In genomic region chr5:35595706-35596105, GRCm38 (mm10) we compare ENCODE assay signal across 8 mouse cellular contexts. TPM values are rescaled to one million over a fixed set of nuclear protein-coding genes. Genes with fewer than 3 reads are reported as not detected.
DNase-seq lines count a peak whose midpoint lies in the region; ATAC-seq and TF ChIP-seq lines count a peak whose summit lies in the region.
"Had no signal": no experiment of that assay in that cellular context is flagged by ENCODE, and none has a peak within 500 bp of the region (broad histone marks: within the 10 kb centered on the region; RNA-seq: fewer than 3 reads in every experiment).

No protein-coding gene starts in this region.

- peak; percentile 100 for TF ChIP-seq CTCF in left cerebral cortex, adult 2 months (IDR thresholded peaks at IDR 0.05)
- peak; percentile 100 for TF ChIP-seq CTCF in spleen, adult 2 months (IDR thresholded peaks at IDR 0.05; ENCODE audit: extremely low read depth, insufficient read depth, insufficient read length, insufficient replicate concordance)

- peaks cover 62% of the 10 kb centered on the region for H3K36me3 ChIP-seq in forebrain, embryonic 15.5 days
- peaks cover 76% of the 10 kb centered on the region for H3K36me3 ChIP-seq in hindbrain, embryonic 14.5 days (replicated peaks; ENCODE audit: control insufficient read depth, insufficient read depth)
- H3K36me3 ChIP-seq in midbrain, embryonic 14.5 days (ENCODE audit: control insufficient read depth, insufficient read depth, low read length) = peaks cover 83% of the 10 kb centered on the region
- H3K36me3 ChIP-seq in spleen, adult 2 months (ENCODE audit: control insufficient read depth, insufficient read depth, low read length) = peaks cover 65% of the 10 kb centered on the region

- H3K27me3 ChIP-seq in forebrain, embryonic 15.5 days = no peaks in the 10 kb centered on the region
- H3K27me3 ChIP-seq in hindbrain, embryonic 14.5 days (ENCODE audit: control insufficient read depth, insufficient read depth, low read length) = no peaks in the 10 kb centered on the region
- no peaks in the 10 kb centered on the region for H3K27me3 ChIP-seq in midbrain, embryonic 14.5 days (ENCODE audit: control insufficient read depth, insufficient read depth, low read length)
- no peaks in the 10 kb centered on the region for H3K27me3 ChIP-seq in spleen, adult 2 months (ENCODE audit: control insufficient read depth, insufficient read depth, low read length)
- H3K27me3 ChIP-seq: liver, embryonic 15.5 days had no signal

- 24% methylated on average over 4 of the region's 4 CpGs for WGBS in forebrain, embryonic 15.5 days
- WGBS in hindbrain, embryonic 14.5 days = 16% methylated on average over 4 of the region's 4 CpGs
- WGBS in midbrain, embryonic 14.5 days = 23% methylated on average over 4 of the region's 4 CpGs
- 24% methylated on average over 4 of the region's 4 CpGs for WGBS in spleen, adult 2 months

- DNase-seq in Muller cell, postnatal 12 days (ENCODE audit: inconsistent ontology term) = peak; percentile 60
- peak; percentile 50 for DNase-seq in c-Kit-negative CD71-positive TER-119-positive erythroid progenitor cells, embryonic 14.5 days (ENCODE audit: low read depth, low spot score)
- DNase-seq in hindbrain, embryonic 14.5 days (ENCODE audit: low spot score) = peak; percentile 96
- peak; percentile 67 to 75 for DNase-seq in left cerebral cortex, adult 2 months (ENCODE audit: extremely low spot score in 1 of 2, low spot score in 2 of 2)
- peak; percentile 92 for DNase-seq in midbrain, embryonic 14.5 days
- peak; percentile 15 to 65 for DNase-seq in spleen, adult 2 months (ENCODE audit: low read depth in 1 of 2, low spot score in 2 of 2)

- H3K9me3 ChIP-seq in forebrain, embryonic 15.5 days = no peaks in the 10 kb centered on the region
- H3K9me3 ChIP-seq in hindbrain, embryonic 14.5 days (ENCODE audit: control insufficient read depth, low read length) = 0 out of 2 replicates have a peak, but pooled peaks cover 4% of the 10 kb centered on the region
- H3K9me3 ChIP-seq in midbrain, embryonic 14.5 days (ENCODE audit: control insufficient read depth, low read length) = 0 out of 2 replicates have a peak, but pooled peaks cover 2% of the 10 kb centered on the region
- H3K9me3 ChIP-seq: liver, embryonic 15.5 days had no signal

- H3K27ac ChIP-seq in forebrain, embryonic 15.5 days (replicated peaks) = no peak overlapping the region
- H3K27ac ChIP-seq in hindbrain, embryonic 14.5 days = no peak overlapping the region
- H3K27ac ChIP-seq in left cerebral cortex, adult 2 months = no peak overlapping the region
- no peak overlapping the region for H3K27ac ChIP-seq in midbrain, embryonic 14.5 days (replicated peaks; ENCODE audit: low read depth, low read length)
- H3K27ac ChIP-seq in spleen, adult 2 months (ENCODE audit: insufficient read depth, low read length) = no peak overlapping the region
- H3K27ac ChIP-seq: liver, embryonic 15.5 days had no signal

- no peaks in the 10 kb centered on the region for H3K4me1 ChIP-seq in forebrain, embryonic 15.5 days
- H3K4me1 ChIP-seq in hindbrain, embryonic 14.5 days (replicated peaks; ENCODE audit: control insufficient read depth, insufficient read depth, low read length) = no peaks in the 10 kb centered on the region
- H3K4me1 ChIP-seq in midbrain, embryonic 14.5 days (ENCODE audit: control insufficient read depth, insufficient read depth, low read length) = no peaks in the 10 kb centered on the region
- no peaks in the 10 kb centered on the region for H3K4me1 ChIP-seq in spleen, adult 2 months (ENCODE audit: control insufficient read depth, insufficient read depth, insufficient read length)
- H3K4me1 ChIP-seq: liver, embryonic 15.5 days had no signal

- no peak for TF ChIP-seq POLR2A in spleen, adult 2 months (IDR thresholded peaks at IDR 0.05; ENCODE audit: low read depth, low read length)

- peak; percentile 35; the same call in 1 of the 2 replicates for ATAC-seq in forebrain, embryonic 15.5 days (replicated peaks)
- no peak for ATAC-seq in hindbrain, embryonic 14.5 days (ENCODE audit: low FRiP score)
- ATAC-seq in midbrain, embryonic 14.5 days (ENCODE audit: low FRiP score, low TSS enrichment) = no peak

- no peak overlapping the region for H3K4me3 ChIP-seq in forebrain, embryonic 15.5 days
- no peak overlapping the region for H3K4me3 ChIP-seq in hindbrain, embryonic 14.5 days (replicated peaks; ENCODE audit: low read length)
- H3K4me3 ChIP-seq in left cerebral cortex, adult 2 months = no peak overlapping the region
- no peak overlapping the region for H3K4me3 ChIP-seq in midbrain, embryonic 14.5 days (replicated peaks; ENCODE audit: low read depth, low read length)
- H3K4me3 ChIP-seq in spleen, adult 2 months (ENCODE audit: extremely low read depth, insufficient read depth, insufficient read length) = no peak overlapping the region
- H3K4me3 ChIP-seq: liver, embryonic 15.5 days had no signal

- intact Hi-C loops in left cerebral cortex, adult 2 months (cut with DNase I) = loop anchor here (1.0 to 5.0 kb wide), 4 partner anchors 86 to 262 kb away; no protein-coding TSS in a partner anchor

- no peak overlapping the region for H3K4me2 ChIP-seq in forebrain, embryonic 15.5 days (replicated peaks)
- H3K4me2 ChIP-seq in hindbrain, embryonic 14.5 days (replicated peaks) = no peak overlapping the region
- H3K4me2 ChIP-seq in midbrain, embryonic 14.5 days (ENCODE audit: low read length) = no peak overlapping the region
- H3K4me2 ChIP-seq: liver, embryonic 15.5 days had no signal

- no peak overlapping the region for H3K9ac ChIP-seq in forebrain, embryonic 15.5 days (replicated peaks)
- H3K9ac ChIP-seq in hindbrain, embryonic 14.5 days = no peak overlapping the region
- no peak overlapping the region for H3K9ac ChIP-seq in midbrain, embryonic 14.5 days (replicated peaks; ENCODE audit: low read length)
- H3K9ac ChIP-seq: liver, embryonic 15.5 days had no signal

RNA-seq across cellular contexts. Expression of gene Acox3, which starts 12.9 kb away (rescaled TPM):
- 14.0 and 15.5 TPM in 2 replicates for polyA plus RNA-seq in forebrain, embryonic 15.5 days (2015; fragmentation: Nextera tagmentation; extraction: Ambion mirVana)
- 13.7 and 14.5 TPM in 2 replicates for polyA plus RNA-seq in hindbrain, embryonic 14.5 days (2014; fragmentation: Nextera tagmentation; extraction: Ambion mirVana)
- total RNA-seq in left cerebral cortex, adult 2 months (2021) = 10 to 100 TPM; 31.6 to 32.0 TPM
- 15.3 and 19.0 TPM in 2 replicates for polyA plus RNA-seq in midbrain, embryonic 14.5 days (2014; fragmentation: Nextera tagmentation; extraction: Ambion mirVana)
- polyA plus RNA-seq in spleen, adult 2 months (2012; rRNA removed) = 63.0 and 68.8 TPM in 2 replicates

RNA-seq across cellular contexts. Expression of gene Trmt44, which starts 20.8 kb away (rescaled TPM):
- 8.3 and 8.7 TPM in 2 replicates for polyA plus RNA-seq in forebrain, embryonic 15.5 days (2015; fragmentation: Nextera tagmentation; extraction: Ambion mirVana)
- 6.0 and 6.5 TPM in 2 replicates for polyA plus RNA-seq in hindbrain, embryonic 14.5 days (2014; fragmentation: Nextera tagmentation; extraction: Ambion mirVana)
- 1 to 10 TPM; 9.4 to 9.6 TPM for total RNA-seq in left cerebral cortex, adult 2 months (2021)
- 7.3 and 7.4 TPM in 2 replicates for polyA plus RNA-seq in midbrain, embryonic 14.5 days (2014; fragmentation: Nextera tagmentation; extraction: Ambion mirVana)
- polyA plus RNA-seq in spleen, adult 2 months (2012; rRNA removed) = 4.8 and 5.2 TPM in 2 replicates

Comparison
In these comparisons a context has a peak if more than half of its experiments do, and no peak if none do; other contexts are left out.
1. DNase-seq: peak in every context shown above with its lines; median percentile 96 in hindbrain, embryonic 14.5 days; 92 in midbrain, embryonic 14.5 days; 71 in left cerebral cortex, adult 2 months; 60 in Muller cell, postnatal 12 days; 50 in c-Kit-negative CD71-positive TER-119-positive erythroid progenitor cells, embryonic 14.5 days; 40 in spleen, adult 2 months.